Mouse (Mus musculus) hindbrain, embryonic 15.5 days (tissue): ENCODE measurements around the gene Sparc. TPM values are rescaled to one million over a fixed set of nuclear protein-coding genes. Genes with fewer than 3 reads are reported as not detected.

Source experiments
- polyA plus RNA-seq: library from polyadenylated mRNA; unstranded; fragments of >200 nt; fragmentation: Nextera tagmentation; extraction: Ambion mirVana; gene quantifications from 2 replicates; pipeline ENCODE4 v1.2.1, GENCODE M21; 2015

Gene Sparc
- polyA plus RNA-seq, 1 experiment from 2014 or later = 578 TPM

Other genes starting within 250 kb of the Sparc start
- 0.71 and 0.88 TPM in 2 replicates for gene Slc36a2, start 238.1 kb downstream of the Sparc start, polyA plus RNA-seq
- gene Slc36a1, start 218.8 kb downstream of the Sparc start, polyA plus RNA-seq = 3.2 and 5.6 TPM in 2 replicates
- gene Fat2, start 86.6 kb downstream of the Sparc start, polyA plus RNA-seq = 0.25 and 0.40 TPM in 2 replicates
- 275 and 278 TPM in 2 replicates for gene Atox1, start 38.1 kb upstream of the Sparc start, polyA plus RNA-seq
- gene G3bp1, start 46.5 kb upstream of the Sparc start, polyA plus RNA-seq = 100 TPM in 2 replicates
- 1.9 and 2.2 TPM in 2 replicates for gene Glra1, start 185.0 kb upstream of the Sparc start, polyA plus RNA-seq